Mouse (Mus musculus): ENCODE results near the gene Hectd4. TPM values are rescaled to one million over a fixed set of nuclear protein-coding genes. Genes with fewer than 3 reads are reported as not detected.

The Hectd4 gene
- total RNA-seq (2017) = 26.2 and 40.7 TPM in 2 replicates

DNA sequence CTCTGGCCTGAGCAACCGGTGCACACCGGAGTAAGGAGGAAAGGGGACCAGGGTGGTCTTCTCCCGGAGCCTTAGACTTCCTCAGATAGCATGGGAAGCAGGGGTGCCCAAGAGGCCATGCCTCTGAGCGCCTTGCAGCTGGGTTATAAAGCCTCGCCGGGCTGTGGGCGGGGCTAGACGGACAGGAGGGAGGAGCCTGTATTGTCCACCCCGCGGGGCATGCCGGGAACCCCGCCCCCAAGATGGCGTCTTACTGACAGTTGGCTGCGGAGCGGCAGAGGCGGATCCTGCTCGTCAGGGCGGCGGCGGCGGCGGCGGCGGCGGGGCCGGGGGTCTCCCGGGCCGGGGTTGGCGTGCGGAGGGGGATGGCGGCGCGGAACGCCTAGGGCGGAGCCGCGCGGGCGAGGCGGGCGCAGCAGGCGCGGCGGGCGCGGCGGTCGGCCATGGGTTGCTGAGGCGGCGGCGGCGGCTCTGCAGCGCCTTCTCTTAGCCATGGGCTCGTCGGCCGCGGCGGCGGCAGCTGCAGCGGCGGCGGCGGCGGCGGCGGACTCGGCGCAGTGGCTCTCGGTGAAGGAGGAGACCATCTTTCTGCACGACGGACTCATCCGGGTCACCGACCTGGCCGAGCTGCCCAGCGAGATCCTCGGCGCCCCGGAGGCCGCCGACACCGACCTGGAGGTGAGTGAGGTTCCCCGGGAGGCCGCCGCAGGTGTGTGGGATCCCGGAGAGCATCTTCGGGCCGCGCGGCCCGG, at the start of gene Hectd4:
Gene Hectd4 (plus strand): TSS at position 240 of the 752 bp plus-strand sequence.
- ATAC-seq (ENCODE audit: extremely low read depth, insufficient number of reproducible peaks, low FRiP score, poor library complexity, severe bottlenecking) = peak; percentile 97

DNA sequence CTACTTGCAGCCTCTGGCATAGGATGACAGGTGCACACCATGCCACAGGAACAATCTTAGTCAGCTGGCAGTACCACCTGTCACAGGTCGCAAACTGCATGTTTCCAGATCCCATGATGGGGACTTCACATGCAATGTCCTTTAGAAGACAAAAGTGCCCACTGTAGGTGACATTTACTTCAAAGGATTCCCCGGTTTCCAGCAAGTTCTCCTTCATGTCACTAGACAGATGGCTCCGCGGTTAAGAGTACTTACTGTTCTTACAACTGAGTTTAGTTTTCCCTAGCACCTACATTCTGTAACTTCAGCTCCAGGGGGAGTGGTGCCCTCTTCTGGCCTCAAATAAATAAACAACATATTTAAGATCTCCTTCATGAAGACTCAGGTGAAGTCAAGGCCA, 47.2 kb upstream of the Hectd4 start:
- no peak for ATAC-seq (ENCODE audit: extremely low read depth, insufficient number of reproducible peaks, low FRiP score, poor library complexity, severe bottlenecking)

DNA sequence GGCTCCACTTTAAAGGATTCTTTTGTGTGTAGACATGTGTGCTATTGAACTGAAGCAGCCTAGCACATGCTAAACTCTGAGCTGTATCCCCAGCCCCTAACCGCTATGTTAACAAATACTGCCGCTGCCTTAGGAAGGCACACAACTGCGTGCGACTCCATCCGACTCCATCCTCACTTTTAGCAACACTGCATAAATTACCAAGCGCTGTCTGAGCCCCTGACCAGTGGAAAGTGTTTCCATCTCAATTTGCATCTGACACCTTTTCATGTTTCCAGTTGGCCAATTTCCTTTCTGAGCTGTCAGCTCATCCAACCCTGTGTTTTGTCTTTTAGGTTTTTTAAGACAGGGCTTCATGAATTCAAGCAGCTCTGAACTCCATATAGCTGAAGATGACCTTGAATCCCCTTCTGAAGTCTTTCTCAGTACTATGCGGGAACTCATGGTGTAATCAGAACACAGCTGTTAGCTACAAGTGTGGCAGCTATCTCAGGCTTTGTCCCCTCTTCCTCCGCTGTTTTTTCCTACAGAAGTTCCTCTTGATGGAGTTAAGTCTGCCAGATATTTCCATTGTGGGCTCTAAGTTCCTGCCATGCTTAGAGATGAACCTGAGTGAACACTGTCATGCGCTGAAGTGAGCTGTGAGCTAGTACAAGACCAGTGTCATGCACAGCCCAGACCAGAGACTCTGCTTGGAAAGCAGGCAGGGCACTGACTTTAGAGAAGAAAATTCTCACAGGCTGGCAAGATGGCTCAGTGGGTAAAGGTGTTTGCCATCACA, 40.8 kb upstream of the Hectd4 start:
- no peak for ATAC-seq (ENCODE audit: extremely low read depth, insufficient number of reproducible peaks, low FRiP score, poor library complexity, severe bottlenecking)

DNA sequence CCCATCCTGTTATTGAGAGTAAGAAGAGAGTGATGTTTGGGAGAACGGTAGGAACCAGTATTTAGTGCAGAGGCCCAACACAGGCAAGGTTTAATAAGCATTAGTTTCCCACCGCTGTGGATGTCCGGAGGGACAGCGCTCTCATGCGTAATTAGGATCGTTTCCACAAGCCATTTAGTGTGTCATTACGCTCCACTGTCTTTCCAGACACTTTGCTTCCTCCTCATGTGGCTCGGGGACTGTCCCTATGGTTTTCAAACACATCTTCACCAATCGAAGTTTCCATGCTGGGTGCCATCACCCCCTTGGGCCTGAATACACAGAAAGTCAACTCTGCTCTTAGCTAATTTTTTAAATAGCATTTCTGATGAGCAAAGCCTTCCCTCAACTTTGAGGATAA, 36.8 kb upstream of the Hectd4 start:
- ATAC-seq (ENCODE audit: extremely low read depth, insufficient number of reproducible peaks, low FRiP score, poor library complexity, severe bottlenecking) = no peak

DNA sequence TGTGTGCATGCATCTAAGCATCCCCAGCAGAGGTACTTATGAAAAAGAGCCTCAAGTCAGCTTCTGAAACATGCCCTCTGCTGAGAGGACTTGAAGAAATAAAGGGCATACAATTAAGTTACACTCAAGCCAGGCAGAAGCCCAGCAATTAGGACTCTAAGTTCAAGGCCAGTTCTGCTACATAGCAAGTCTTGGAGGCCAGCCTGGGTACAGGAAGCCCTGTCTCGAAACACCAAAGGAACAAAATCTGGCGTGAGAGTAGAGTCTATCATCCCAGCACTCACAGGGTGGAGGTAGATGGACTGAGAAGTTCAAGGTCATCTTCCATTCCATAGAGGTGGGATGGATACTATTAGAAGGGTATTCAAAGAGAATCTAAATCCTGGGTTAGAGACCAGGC, 35.6 kb upstream of the Hectd4 start:
- no peak for ATAC-seq (ENCODE audit: extremely low read depth, insufficient number of reproducible peaks, low FRiP score, poor library complexity, severe bottlenecking)

DNA sequence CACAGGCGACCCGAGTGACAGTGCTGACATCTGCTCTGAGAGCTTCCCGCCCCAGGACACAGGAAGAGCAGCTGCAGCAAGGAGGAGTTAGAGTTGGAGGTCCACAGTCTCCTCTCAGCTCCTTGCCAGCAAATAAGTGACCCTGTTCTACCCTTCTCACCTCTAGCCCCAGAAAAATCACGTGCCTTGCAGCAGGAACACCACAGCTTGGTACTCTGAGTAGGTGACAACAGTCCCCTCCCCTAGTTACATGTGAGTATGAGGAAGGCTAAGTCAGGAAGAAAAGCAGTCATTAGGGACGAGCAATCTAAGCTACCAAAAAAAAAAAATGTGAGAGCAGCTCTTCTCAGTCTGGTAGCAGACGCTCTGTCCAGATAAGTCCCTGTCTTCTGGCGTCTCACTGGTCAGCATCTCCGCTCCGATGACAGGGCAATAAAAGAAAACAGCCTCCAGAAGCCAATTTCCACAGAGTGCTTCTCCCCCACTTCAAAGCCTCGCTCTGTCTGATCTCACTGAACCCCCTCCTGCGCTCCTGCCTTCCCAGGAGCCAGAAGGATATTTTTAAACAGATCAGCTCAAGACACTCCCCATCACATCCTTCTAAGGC, 35.0 kb upstream of the Hectd4 start:
- ATAC-seq (ENCODE audit: extremely low read depth, insufficient number of reproducible peaks, low FRiP score, poor library complexity, severe bottlenecking) = no peak

DNA sequence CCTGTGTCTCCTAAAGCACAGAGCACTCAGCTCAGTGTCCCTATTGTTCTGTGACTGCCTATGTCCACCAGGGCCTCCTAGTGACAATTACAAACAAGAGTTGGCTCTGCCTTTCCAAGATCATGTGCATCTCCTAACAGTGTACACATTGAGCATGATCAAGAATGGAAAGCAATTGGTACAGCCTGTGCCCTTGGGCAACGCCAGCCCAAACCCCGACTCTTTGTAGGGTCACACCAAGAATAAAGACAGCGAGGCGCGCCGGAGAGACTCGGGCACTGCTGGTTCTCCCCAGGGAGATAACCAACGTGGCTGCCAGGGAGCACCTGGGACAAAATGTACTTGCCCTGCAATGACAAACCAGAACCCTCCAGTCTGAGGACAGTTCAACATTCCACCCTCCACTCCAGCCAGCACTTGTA, 32.4 kb upstream of the Hectd4 start:
- ATAC-seq (ENCODE audit: extremely low read depth, insufficient number of reproducible peaks, low FRiP score, poor library complexity, severe bottlenecking) = no peak

DNA sequence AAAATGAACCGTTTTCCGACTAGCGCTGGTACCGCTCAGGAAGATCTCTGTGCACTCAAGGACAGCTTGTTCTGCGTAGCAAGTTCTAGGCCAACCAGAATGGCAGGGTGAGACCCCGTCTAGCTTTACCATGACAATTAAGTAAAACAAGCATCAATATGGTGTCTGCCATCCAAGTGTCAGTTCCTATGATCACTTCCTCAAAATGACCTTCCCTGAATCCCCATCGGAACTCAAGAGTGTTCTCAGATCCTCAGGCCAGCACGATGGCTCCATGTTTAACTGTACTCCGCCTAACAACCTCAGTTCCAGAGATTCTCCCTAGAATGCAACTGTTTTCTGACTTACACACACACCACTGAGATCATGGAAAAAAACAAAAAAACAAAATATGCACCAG, 31.8 kb upstream of the Hectd4 start:
- no peak for ATAC-seq (ENCODE audit: extremely low read depth, insufficient number of reproducible peaks, low FRiP score, poor library complexity, severe bottlenecking)

DNA sequence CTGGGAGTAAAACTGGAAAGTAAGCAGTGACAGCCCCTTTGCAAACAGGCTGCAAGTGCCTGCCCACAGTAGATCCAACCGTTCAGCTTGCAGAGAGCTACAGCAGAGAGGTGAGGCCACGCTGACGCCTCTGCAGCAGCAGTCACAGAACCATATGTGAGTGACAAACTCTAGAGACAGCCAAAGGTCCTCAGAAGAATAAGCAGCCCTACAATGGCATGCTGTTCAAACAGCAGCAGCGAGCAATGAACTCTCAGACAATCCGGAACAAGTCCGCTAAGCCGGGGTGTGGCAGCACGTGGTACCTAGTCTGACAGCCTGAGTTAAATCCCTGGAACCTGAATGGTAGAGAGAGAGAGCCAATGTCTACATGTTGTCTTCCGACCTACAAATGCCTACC, 30.8 kb upstream of the Hectd4 start:
- ATAC-seq (ENCODE audit: extremely low read depth, insufficient number of reproducible peaks, low FRiP score, poor library complexity, severe bottlenecking) = no peak

DNA sequence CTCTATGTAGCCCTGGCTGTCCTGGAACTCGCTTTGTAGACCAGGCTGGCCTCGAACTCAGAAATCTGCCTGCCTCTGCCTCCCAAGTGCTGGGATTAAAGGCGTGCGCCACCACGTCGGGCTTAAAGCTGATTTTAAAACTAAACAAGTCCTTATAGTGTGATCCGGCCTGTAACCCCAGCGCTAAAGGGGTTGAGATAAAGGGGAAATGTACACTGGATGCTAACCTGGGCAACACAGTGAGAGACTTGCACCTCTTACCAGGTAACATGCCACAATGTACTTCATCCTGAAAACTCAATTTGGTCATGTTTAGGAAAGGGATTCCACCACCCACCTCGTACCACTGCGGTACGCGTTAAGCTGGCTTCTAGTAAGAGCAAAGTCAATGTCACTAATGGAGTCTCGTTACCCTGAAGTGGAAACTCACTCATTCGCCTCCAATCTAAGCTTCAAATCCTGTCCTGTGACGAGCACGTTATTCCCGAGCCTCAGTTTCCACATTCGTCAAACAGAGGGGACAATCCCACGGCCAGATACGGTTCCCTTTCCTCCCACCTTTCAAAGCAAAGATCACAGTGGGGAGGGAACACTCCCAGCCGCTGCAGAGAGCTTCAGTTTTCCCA, 29.7 kb upstream of the Hectd4 start:
- ATAC-seq (ENCODE audit: extremely low read depth, insufficient number of reproducible peaks, low FRiP score, poor library complexity, severe bottlenecking) = no peak

DNA sequence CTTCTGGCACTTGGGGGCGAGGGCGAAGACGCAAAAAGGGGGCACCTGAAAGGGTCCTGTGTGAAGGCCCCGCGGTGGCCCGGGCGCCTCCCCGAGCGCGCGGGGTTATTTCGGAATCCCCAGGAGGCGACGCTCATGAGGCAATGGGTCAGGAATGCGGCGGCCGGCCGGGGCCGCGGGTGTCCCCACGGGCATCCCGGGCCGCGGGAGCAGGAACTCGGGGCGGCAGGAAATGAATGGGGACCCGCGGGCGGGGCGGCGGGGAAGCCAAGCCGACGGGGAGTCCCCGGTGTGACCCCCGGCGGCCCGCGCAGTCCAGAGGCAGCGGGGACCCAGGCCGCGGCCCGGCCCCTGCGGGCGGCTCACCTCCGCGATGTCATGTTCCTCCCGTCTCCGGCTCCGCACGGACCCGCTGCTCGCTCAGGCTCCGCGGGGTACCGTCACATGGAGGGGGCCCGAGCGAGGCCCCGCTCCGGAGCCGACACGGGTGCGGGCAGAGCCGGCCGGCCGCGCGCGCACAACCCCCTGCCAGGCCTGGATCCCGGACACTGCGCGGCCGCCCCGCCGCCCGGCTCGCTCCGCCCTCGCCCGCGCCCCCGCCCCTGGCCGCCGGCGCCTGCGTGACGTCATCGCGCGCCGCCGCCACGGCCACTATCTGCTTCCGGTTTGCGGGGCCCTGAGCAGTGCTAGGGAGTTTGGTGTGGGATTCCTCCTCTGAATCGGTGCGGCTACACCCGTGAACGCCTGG, 29.0 kb upstream of the Hectd4 start, which contains the start of gene Ptpn11:
Gene Ptpn11 (minus strand): TSS at position 562 of the 748 bp plus-strand sequence.
- ATAC-seq (ENCODE audit: extremely low read depth, insufficient number of reproducible peaks, low FRiP score, poor library complexity, severe bottlenecking) = peak; percentile 78

DNA sequence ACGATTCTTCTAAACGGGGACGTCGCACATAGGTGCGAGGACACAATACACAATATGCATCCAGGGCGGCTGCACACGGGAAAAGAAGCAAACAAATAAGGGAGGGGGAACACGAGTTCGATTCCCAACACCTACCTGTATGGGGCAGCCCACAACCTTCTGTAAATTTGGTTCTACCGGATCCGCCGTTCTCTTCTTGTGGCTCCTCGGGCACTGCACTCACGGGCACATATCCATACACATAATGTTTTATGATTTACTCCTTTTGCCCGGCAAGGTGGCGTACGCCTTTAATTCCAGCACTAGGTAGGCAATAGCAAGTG, 28.5 kb upstream of the Hectd4 start:
- no peak; the same call in 1 of the 2 replicates for ATAC-seq (ENCODE audit: extremely low read depth, insufficient number of reproducible peaks, low FRiP score, poor library complexity, severe bottlenecking)

DNA sequence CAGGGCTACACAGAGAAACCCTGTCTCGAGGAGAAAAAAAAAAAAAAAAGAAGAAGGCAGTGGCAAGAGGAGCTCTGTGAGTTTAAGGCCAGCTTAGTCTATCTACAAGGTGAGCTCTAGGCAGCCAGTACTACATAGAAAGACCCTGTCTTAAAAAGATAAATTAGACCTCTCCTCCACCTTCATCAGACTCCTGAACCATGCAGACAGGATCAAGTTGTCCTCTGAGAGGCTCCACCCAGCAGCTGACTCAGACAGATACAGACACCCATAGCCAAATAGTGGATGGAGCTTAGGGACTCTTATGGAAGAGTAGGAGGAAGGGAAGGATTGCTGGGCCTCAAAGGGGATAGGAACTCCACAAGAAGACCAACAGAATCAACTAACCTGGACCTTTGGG, 25.8 kb upstream of the Hectd4 start:
- no peak for ATAC-seq (ENCODE audit: extremely low read depth, insufficient number of reproducible peaks, low FRiP score, poor library complexity, severe bottlenecking)

DNA sequence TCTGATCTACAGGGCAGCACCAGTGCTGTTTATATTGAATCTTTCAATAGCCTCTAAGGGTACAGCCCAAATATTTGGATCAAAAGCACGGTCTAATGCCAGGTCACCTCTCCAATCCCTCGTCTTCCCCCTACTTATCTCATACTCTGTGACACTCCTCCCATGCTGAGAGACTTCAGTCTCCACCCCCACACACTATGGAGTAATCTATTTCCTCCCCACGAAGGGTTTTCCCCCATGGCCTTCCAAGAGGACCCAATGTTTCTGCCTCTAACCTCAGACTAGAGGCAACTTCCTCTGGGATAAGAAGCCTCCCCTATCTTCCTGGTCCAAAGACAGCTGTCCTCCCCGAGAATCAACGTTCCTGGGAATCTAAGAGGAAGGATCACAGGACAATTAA, 23.3 kb upstream of the Hectd4 start:
- no peak for ATAC-seq (ENCODE audit: extremely low read depth, insufficient number of reproducible peaks, low FRiP score, poor library complexity, severe bottlenecking)

DNA sequence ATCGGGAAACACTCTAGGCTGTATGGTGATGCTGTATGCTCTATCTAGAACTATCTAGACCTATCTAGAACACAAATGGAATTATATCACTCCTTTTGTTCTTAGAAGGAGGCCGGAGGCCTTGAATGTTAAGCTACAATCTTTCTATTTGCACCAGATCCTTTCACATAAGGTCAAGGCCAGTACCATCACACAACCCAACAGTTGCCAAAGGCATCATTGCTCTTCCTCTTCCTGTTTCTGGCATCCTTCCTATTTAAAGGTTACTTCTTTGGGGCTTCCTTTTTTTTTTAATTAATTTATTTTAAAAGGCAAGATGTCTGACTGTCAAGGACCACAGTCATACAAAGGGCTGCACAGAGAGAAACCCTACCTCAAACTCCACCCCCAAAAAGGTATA, 22.7 kb upstream of the Hectd4 start:
- ATAC-seq (ENCODE audit: extremely low read depth, insufficient number of reproducible peaks, low FRiP score, poor library complexity, severe bottlenecking) = no peak

DNA sequence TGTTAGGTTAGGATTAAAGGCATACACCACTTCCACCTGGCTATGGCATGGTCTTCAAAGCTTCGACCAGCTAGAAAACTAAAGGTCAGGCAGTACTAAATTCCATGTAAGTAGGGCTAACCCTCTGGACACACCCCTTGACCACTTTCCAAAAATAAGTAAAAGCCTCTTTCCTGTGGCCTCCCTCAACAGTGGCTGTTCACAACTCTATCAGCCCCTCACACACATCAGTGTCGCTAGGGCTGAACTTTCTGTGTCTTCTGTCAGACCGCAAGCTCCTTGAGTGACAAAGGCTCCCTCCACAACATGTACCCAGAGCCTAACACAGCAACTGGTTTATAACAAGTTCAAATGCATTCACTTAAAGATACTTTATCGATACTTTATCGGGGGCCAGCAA, 21.6 kb upstream of the Hectd4 start:
- ATAC-seq (ENCODE audit: extremely low read depth, insufficient number of reproducible peaks, low FRiP score, poor library complexity, severe bottlenecking) = no peak

DNA sequence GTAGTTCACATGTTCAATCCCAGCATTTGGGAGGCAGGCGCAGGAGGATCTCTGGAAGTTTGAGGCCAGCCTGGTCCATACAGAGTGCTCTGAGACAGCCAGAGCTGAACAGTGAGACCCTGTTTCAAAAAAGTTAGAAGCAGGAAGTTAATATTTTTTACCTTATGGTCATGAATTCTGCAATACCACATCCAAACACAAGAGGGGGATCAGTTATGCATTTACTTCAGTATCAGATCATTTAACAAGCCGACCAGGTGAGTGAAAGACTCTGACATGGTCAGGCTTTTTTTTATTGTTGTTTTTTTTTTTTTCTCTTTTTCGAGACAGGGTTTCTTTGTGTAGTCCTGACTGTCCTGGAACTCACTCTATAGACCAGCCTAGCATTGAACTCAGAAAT, 18.3 kb upstream of the Hectd4 start:
- ATAC-seq (ENCODE audit: extremely low read depth, insufficient number of reproducible peaks, low FRiP score, poor library complexity, severe bottlenecking) = peak; percentile 54

DNA sequence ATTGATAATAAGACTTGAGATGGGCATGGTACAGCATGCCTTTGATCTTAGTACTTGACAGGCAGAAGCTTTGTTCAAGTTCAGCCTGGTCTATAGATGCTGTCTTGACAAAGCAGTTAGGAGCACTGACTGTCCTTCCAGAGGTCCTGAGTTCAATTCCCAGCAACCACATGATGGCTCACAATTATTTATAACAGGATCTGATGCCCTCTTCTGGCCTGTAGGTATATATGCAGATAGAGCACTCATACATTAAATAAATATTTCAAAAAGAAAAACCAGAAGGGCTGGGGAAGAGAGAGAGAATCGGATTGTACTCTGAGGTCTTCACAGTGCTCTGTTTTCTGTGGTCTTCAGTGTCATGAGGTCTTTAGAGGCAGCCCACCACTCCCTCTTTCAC, 17.6 kb upstream of the Hectd4 start:
- ATAC-seq (ENCODE audit: extremely low read depth, insufficient number of reproducible peaks, low FRiP score, poor library complexity, severe bottlenecking) = no peak

All from neutrophil, adult 5-6 weeks (primary cell).